Comparison of ENCODE assay signal across 10 mouse cellular contexts in genomic region chr3:80052879-80053278, GRCm38 (mm10).
A peak's percentile ranks its signal among the peaks of the same experiment; 100 is the strongest.
DNase-seq lines count a peak whose midpoint lies in the region.
"Had no signal": no experiment of that assay in that cellular context is flagged by ENCODE, and none has a peak within 500 bp of the region (broad histone marks: within the 10 kb centered on the region; RNA-seq: fewer than 3 reads in every experiment).

No protein-coding gene starts in this region.

- DNase-seq in ovary, adult 18-20 months (ENCODE audit: low spot score) = peak; percentile 85
- DNase-seq in ovary, postnatal 14 days (ENCODE audit: low spot score) = no peak
- peak; percentile 1 for DNase-seq in c-Kit-positive CD71-positive TER-119-positive erythroid progenitor cells, embryonic 14.5 days (ENCODE audit: low spot score)
- peak; percentile 43 for DNase-seq in heart, postnatal 25 days (ENCODE audit: low spot score)
- peak; percentile 17 for DNase-seq in yolk sac, embryonic 10.5 days (ENCODE audit: low spot score)
- no peak for DNase-seq in spleen, postnatal 14 days (ENCODE audit: low spot score in 2 of 2)
- no peak for DNase-seq in left cerebral cortex, adult 11 months (ENCODE audit: low spot score)
- no peak for DNase-seq in thymus, postnatal 4 days
- DNase-seq: cerebellum, adult 11 months; thymus, adult 18-20 months had no signal

- intact Hi-C loops in heart, postnatal 25 days (cut with DNase I) = no loop called here

Comparison
In these comparisons a context has a peak if more than half of its experiments do, and no peak if none do; other contexts are left out.
1. DNase-seq: peak in ovary, adult 18-20 months (single experiment), c-Kit-positive CD71-positive TER-119-positive erythroid progenitor cells, embryonic 14.5 days (single experiment), heart, postnatal 25 days (single experiment) and yolk sac, embryonic 10.5 days (single experiment); none in ovary, postnatal 14 days (single experiment), spleen, postnatal 14 days (0 of 2), left cerebral cortex, adult 11 months (single experiment) and thymus, postnatal 4 days (single experiment).